Mouse (Mus musculus): ENCODE measurements at regions not wholly inside any gene's neighbourhood (a gene's known extent, or its start where the extent isn't known, plus 50 kb on each side); places are given as distances from the start of the nearest gene placed in this dataset.
"Not testable (repeated sequence)": the region's sequence is repeated elsewhere in the genome, so short reads cannot be mapped to it uniquely, and the experiment has no call there.

GRCm38 (mm10) chr5:26703621-26704020 lies 113.4 kb upstream of the Dpp6 start:
- TF ChIP-seq CTCF (conservative IDR thresholded peaks at IDR 0.05; ENCODE audit: insufficient read depth, insufficient read length, low read depth, low read length); POLR2A (IDR thresholded peaks at IDR 0.05; ENCODE audit: low read depth, low read length): not testable (repeated sequence)
